Mouse (Mus musculus): ENCODE measurements at regions not wholly inside any gene's neighbourhood (a gene's known extent, or its start where the extent isn't known, plus 50 kb on each side); places are given as distances from the start of the nearest gene placed in this dataset.

DNA sequence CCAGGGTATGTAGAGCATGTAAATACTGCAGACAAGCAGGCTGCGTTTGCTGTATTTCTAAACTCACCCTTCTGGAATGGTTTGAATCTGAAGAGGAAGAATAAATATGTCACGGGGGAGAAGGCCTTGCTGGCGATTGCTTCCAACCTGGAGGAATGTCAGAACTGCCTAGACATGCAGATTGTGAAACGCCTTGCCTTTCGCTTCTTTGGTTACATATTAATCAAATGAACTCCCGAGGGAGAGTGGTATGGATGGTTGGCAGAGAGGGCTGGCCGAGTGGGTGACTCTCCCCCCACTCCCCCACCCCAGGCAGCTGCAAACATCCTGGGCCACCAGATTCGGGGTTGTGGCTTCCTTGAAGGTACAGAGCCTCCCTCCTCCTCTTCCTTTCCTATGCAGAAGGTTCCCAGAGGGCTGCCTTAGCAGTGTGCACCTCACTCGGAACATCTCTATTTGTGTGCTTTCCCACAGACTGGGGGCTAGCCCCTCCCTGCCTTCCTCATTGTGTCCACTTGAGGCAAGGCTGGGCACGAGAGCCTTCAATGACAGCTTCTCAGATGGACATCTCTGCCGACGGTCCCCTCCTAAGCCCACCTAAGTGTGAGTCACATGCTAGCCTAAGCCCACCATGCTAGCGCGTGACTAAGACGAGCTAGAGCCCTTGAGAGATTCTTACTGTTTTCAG lies 93.3 kb downstream of the Zfp281 start:
- DNase-seq, result peak in 1 of 2 experiments; percentile 9

GRCm38 (mm10) chr1:136723839-136724443 lies 99.2 kb downstream of the Zfp281 start:
- no peak for DNase-seq

- no peak for DNase-seq
Measured at GRCm38 (mm10) chr1:136725242-136725641, 100.5 kb downstream of the Zfp281 start.

DNA sequence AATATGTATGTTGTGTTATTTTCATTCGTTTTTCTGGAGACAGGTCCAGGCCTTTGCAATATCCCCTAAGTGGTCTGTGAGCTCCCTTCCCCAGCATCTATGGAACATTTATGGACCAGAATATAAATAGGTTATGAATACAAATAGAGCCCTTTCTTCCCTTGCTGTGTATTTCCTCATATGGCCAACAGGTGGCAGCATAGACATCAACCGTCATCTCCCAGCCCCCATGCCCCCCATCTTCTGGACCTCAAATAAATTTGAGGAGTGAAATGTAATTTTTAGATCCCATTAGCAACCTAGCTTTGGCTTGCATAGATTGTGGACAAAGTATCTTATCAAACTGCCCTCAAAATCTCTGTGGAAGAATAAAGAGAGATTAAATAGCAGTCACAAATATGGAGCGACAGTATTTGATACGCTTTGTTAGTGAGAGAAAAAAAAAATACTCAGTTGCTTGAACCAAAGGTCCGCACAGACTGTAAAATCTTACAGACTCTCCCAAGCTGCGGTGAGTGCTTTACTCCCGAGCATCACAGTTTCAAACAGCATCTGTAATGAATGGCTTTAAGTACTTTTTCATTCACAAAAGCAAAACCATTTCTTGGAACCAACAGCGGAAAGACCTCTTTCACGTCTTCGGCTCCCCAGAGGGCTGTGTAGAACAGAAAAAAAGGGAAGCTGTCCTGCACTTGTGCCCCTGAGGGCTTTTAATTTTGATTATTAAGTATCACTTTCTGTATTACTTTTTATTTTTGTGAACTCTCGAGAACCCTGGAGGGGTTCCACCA lies 101.6 kb downstream of the Zfp281 start:
- DNase-seq, result peak; percentile 18 to 36

- no peak for DNase-seq
Measured at GRCm38 (mm10) chr1:136727868-136728631, 103.3 kb downstream of the Zfp281 start.

DNA sequence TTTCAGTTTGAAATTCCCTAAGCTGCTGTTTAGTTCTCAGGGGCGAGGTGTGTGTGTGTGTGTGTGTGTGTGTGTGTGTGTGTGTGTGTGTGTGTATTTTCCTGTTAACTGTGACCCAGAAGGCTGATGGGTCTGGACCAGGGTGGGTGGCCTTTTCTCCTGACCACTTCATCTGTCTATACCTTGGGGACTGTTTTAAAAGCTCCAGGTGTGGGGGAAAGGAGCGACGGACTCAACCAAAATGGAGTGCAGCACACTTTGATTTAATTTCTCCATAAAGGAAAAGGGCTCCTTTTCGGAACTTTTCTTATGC lies 103.9 kb downstream of the Zfp281 start:
- DNase-seq, result no peak

DNA sequence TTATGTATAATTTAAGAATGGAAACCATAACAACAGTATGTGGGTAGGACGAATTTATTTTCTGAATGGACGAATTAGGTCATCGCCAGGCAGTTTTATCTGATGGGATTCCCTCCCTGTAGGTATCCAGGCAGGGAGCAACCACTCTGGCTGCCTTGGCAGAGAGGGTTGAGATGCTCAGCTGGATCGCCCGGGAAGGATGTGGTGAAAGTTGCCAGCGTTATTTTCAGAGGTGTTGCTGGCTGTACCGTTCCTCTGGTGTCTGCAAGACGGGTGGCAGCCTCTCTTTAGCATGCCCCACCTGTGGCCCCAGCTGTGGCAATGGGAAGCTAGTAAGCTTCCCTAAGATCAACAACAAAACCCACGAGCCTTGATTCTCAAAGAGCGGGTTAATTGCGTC lies 105.9 kb downstream of the Zfp281 start:
- no peak for DNase-seq

- DNase-seq, result no peak
Measured at GRCm38 (mm10) chr1:136738030-136738429, 113.3 kb downstream of the Zfp281 start.

GRCm38 (mm10) chr1:136739486-136739885 lies 114.8 kb downstream of the Zfp281 start:
- peak; percentile 50 to 54 for DNase-seq

- DNase-seq, result no peak
Measured at GRCm38 (mm10) chr1:136741061-136741460, 116.4 kb downstream of the Zfp281 start.

GRCm38 (mm10) chr1:136749188-136749587 lies 124.5 kb downstream of the Zfp281 start:
- DNase-seq, result peak; percentile 44 to 68

DNA sequence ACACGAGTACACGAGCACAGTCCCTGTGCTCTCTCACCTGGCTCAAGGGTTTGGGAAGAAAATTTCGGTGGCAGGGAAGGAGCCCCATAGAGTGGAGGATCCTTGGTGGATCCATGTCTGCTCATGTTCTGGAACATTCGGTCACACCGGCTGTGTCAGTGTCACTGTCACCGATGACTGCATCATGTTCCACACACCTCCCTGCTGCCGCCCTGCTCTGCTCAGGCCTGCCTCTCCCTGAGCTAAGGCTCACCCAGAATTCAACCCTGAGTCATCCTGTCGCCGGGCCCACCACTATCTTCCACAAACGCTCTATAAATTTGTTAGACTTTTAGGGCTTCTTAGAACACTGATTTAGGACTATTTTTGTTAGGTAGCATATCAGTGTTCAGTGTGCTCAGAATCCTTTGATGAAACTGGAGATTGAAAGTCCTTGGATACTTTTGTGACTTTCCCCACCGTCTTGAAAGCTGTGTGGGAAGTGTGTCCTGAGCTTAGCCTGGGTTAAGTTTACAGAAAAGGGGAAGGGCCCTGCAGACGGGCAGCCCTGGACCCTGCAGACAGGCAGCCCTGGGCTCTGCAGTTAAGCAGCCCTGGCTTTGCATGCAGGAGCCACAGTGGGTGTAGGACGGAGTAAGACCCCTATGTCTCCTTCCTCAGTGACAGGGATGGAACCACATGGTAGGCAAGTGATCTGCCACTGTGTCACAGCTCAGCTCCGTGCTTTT lies 126.9 kb downstream of the Zfp281 start:
- DNase-seq, result peak; percentile 14 to 57

GRCm38 (mm10) chr1:136754286-136754685 lies 129.6 kb downstream of the Zfp281 start:
- no peak for DNase-seq

DNA sequence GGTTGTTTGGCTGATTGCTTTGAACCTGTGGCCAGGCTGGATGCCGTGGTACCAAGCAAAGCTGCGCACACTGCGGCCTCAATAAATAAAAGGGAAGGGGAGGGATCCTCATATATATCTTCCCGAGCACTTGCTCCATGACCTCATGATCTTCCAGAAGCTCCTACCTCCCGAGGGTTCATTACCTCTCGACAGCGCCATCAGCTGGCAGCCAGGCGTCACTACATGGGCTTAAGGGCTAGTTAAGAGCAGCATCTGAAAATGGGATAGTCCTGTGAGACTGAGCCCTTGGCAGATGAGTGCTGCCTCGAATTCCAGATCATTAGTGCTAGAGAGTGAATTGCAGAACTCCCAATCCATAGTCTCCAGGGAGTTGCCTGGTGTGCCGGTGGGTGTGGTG lies 134.0 kb downstream of the Zfp281 start:
- no peak for DNase-seq

DNA sequence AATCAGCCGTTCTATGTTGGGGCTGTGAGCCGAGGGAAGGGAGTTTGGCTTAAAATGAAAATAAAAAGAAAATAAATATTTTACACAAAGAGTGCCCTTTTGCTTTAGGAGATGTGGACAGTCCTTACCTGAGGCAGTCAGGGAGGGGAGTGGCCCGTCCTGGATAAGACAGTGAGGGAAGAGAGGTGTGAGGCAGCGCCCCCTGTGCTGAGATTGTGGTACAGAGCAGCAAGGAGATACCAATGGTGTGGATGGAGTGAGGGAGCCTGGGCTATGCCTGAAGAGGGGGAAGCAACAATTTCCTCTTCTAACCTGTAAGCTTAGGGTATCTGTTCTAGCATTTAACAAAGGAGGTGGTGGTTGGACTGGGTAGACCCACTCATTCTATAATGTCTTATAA lies 134.5 kb downstream of the Zfp281 start:
- no peak for DNase-seq

GRCm38 (mm10) chr1:136761467-136761866 lies 136.8 kb downstream of the Zfp281 start:
- no peak for DNase-seq

DNA sequence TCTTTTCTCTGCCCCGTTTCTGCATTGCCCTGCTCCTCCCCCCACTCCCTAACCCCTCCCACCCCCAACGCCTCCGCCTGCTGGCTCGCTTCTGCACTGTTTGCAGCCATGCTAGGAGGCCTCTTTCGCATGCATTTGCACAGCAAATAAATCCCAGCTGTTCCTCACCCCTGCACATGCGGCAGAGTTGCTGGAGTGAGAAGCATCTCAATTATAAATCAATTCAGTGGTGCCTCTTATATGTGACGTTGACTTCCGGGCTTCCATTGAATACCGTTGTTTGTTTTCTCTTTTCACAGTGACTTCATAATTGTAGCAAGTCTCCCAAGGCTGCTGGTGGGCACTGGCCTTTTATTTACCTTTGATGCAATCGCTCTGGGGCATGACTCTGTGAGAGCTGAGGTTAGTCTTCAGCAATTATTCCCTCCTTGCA lies 144.3 kb downstream of the Zfp281 start:
- DNase-seq, result peak; percentile 37 to 56

DNA sequence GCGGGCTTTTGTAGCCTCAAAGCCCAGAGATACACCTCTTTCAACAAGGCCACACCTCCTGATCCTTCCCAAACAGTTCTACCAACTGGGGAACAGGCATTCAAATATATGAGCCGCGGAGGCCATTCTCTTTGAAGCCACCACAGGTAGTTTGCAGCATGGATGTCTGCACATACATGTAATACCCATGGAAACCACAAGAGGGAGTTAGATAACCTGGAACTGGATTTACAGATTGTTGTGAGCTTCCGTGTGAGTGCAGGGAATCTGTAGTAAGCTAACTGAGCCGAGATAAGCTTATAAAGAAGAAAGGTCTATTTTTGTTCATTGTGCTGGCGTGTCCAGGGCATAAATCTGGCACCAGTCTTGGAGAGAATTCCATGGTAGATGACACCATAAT lies 149.0 kb downstream of the Zfp281 start:
- DNase-seq, result no peak

GRCm38 (mm10) chr1:136776211-136776610 lies 151.5 kb downstream of the Zfp281 start:
- DNase-seq, result no peak

DNA sequence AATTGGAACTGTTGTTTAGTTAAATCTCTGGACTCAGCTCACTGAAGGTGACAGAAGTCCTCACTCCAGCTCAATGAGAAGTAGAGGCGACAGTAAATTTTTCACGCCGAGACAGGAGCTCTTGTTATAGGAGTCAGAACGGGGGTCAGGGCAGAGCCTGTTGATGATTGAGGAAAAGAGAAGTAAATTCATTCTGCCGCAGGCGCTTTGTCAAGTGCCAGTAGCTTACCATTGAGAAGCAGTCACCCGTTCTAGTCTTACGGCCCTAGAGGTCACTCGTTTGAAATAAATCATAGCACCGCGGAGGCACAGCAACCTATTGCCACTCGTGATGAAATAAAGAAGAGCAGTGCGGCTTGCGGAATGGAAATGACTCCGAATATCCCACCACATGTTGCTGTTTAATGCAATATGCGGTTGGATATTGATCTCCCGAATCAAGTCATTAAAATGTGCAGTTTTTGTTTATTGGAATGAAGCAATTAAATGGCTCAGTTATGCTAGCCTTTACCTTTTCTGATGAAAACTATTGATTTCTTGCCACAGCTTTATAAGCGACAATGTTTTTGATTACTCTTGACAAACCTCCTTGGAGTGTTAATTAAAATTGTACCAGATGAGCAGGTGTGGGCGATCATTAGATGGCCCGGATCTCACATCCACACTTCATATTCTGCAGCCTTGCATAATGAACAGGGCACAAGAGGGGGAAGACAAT lies 152.7 kb downstream of the Zfp281 start:
- no peak for DNase-seq

DNA sequence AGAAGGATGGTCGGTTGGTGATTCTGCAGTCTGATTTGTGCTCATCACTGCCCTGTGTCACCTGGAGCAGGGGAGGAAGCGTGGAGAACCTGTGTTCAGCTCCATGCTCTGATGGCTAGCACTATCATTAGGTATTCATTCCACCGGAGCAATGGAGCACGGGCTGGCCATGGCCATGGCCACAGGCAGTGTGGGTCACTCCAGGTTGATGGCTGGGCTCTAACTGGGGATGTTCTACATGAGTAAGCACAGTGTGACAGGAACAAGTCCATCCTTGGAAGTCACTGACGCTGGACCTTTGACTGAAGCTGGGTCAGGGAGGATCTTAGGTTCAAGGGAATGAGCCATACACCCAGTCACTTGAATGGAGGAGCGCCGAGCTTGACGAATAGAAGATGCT lies 154.7 kb downstream of the Zfp281 start:
- no peak for DNase-seq

Measured in adrenal gland, postnatal 36 days (tissue).